Mouse (Mus musculus): ENCODE measurements around the gene Slc38a3.

The Slc38a3 gene

DNA sequence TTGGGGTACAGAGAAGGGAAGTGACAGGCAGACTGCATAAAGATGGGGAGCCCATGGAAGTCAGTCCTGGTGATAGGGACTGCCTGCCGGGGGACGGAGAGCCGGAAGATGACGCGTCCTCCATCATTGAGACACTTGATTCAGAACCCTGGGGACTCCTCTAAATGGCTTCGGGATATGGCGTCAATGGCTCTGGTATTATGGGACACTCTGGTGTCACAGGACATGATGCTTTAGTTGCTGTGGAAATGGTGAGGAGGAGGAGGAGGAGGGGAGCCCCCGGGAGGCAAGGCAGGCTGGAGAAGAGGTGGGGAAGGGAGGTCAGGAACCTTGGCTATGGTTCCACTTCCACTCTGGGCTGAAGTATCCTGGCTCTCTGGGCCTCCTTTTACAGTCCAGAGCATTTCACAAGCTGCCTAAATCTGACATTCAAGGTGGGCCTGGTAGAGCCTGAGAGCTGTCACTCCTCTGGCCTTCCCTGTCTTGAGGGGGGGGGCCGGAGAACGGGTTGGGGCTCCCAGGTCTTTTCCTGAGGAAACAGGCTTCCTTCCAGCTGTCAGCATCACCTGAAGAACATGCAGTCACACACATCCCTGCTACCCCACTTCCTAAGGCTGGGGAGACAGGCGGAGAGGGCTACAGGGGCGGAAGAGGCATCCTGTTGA is 26.2 kb upstream of the Slc38a3 start:
- DNase-seq (ENCODE audit: low spot score in 2 of 2) = no peak

GRCm38 (mm10) chr9:107694627-107695026 is 25.3 kb upstream of the Slc38a3 start:
- DNase-seq (ENCODE audit: low spot score in 2 of 2) = no peak

- no peak for DNase-seq (ENCODE audit: low spot score in 2 of 2)
These were observed 24.2 kb upstream of the Slc38a3 start for GRCm38 (mm10) chr9:107693433-107693987.

GRCm38 (mm10) chr9:107692785-107693184 is 23.5 kb upstream of the Slc38a3 start:
- no peak for DNase-seq (ENCODE audit: low spot score in 2 of 2)

GRCm38 (mm10) chr9:107690391-107690790 is 21.1 kb upstream of the Slc38a3 start:
- no peak for DNase-seq (ENCODE audit: low spot score in 2 of 2)

- DNase-seq (ENCODE audit: low spot score in 2 of 2) = no peak
These were observed 19.6 kb upstream of the Slc38a3 start for GRCm38 (mm10) chr9:107688939-107689338.

DNA sequence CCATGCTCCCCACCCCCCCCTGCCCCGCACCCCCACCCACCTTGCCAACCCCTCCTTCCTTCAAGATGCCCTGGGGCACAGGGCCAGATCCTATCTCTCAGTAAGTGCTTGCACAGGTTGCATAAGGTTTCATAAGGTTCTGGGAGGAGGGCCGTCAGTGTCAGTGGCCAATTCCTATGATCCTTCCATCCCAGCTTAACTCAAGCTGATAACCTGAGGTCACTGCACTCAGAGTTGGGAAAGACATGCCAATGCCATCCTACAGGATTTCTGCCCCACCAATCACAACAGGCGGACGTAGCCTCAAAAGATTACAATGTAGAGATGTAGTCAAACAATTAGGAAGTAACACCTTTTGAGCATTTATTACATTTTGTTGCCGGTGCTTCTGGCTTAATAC is 19.1 kb upstream of the Slc38a3 start:
- no peak for DNase-seq (ENCODE audit: low spot score in 2 of 2)

GRCm38 (mm10) chr9:107685231-107685981 is 16.1 kb upstream of the Slc38a3 start:
- peak in 1 of 2 experiments; percentile 19 for DNase-seq (ENCODE audit: low spot score in 2 of 2)

GRCm38 (mm10) chr9:107682405-107682804 is 13.1 kb upstream of the Slc38a3 start:
- no peak for DNase-seq (ENCODE audit: low spot score in 2 of 2)

DNA sequence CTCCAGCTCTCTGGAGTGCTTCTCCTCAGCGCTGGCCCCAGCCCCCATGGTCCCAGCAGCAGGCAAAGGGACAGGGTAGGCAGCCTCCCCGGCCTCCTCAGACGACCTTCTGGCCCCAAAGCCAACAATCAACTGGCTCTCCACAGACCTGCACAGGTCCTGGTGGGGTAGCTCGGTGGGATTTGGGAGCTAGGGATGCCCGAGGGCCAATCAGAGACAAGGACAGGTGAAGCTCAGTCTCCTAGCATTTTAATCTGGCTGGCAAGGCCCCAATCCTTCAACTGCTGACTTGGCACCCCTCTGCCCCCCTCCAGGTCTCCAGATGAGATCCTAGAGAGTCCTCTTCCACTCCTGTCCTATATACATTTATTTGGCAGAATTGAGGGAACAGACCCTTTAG is 10.2 kb upstream of the Slc38a3 start, which contains the start of gene Gnat1:
Gnat1 (minus strand) TSS at position 212 of the 400 bp plus-strand sequence.
- DNase-seq (ENCODE audit: low spot score in 2 of 2) = no peak

DNA sequence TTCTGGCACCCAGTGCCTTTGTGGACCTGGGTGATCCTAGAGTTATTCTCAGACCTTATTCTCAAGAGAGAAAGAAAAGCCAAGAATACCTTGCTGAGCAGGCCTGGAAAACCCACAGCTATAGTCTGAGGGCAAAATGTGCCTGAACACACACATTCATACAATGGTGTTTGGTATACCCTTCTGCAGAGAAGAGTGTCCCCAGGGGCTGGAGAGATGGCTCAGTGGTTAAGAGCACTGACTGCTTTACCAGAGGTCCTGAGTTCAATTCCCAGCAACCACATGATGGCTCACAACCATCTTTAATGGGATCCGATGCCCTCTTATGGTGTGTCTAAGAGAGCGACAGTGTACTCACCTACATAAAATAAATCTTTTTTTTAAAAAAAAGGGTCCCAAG is 9.5 kb upstream of the Slc38a3 start:
- DNase-seq (ENCODE audit: low spot score in 2 of 2) = no peak

GRCm38 (mm10) chr9:107677819-107678526 is 8.6 kb upstream of the Slc38a3 start:
- DNase-seq (ENCODE audit: low spot score in 2 of 2) = peak; percentile 56 to 64

GRCm38 (mm10) chr9:107677091-107677784 is 7.9 kb upstream of the Slc38a3 start:
- peak; percentile 33 to 47 for DNase-seq (ENCODE audit: low spot score in 2 of 2)

DNA sequence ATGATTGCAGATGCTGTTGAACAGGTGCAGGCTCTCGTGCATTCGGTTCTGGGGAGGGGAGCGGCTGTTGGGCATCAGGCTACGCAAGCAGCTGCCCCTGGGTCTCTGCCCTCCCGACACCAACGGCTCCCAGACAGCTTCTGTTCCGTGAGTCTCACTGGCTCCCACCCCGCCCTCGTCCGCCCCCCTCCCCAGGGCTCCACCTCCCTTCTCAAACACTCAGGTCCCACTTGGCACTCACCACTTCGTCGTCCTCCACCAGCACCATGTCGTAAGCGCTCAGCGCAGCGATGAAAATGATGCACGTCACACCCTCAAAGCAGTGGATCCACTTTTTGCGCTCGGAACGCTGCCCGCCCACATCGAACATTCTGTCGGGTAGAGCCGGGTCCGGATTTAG is 7.0 kb upstream of the Slc38a3 start:
- no peak for DNase-seq (ENCODE audit: low spot score in 2 of 2)

- DNase-seq (ENCODE audit: low spot score in 2 of 2) = peak; percentile 22 to 32
These were observed 6.5 kb upstream of the Slc38a3 start for GRCm38 (mm10) chr9:107675671-107676301.

GRCm38 (mm10) chr9:107674609-107675429 is 5.5 kb upstream of the Slc38a3 start:
- DNase-seq (ENCODE audit: low spot score in 2 of 2) = no peak

- DNase-seq (ENCODE audit: low spot score in 2 of 2) = no peak
These were observed 929 bp upstream of the Slc38a3 start for GRCm38 (mm10) chr9:107670259-107670658.

DNA sequence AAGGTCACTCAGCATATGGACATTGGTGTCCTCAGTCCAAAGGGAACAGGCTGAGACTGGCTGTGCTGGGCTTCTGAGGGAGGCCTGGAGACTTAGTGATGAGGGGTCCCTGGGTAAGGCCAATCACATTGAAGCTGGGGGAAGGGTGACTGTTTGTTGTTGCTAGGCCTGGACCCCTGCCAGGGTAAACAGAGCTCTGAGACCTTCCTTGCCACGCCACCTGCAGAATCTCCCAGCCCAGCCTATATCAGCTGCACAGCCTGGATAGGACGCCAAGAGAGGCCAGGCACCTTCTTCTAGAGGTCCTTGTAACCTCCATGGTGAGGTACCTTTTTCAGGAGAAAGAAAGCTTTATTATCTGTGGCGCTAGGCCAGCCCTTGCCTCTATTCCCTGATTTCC is 414 bp downstream of the Slc38a3 start:
- no peak for DNase-seq (ENCODE audit: low spot score in 2 of 2)

DNA sequence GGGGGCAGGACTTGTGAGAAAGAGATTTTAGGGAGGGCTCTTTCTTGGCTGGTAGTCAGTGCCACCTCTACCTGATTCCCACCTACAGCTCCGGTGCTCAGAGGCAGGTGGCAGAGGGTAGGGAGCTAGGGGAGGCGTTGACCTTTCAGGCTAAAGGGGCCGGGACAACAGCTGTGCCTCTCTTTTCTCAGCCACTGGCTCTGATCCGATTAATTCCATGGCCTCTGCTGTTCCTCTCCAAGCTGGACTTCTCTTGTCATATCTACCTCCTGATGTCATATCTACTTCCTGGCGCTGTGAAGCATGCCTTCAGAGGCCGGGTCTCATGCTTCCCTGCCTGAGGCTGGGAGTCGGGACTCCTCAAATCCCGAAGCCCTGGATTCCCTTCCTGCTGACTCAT is 1.3 kb downstream of the Slc38a3 start:
- DNase-seq (ENCODE audit: low spot score in 2 of 2) = no peak

- no peak for DNase-seq (ENCODE audit: low spot score in 2 of 2)
These were observed 2.1 kb downstream of the Slc38a3 start for GRCm38 (mm10) chr9:107667219-107667618.

All from spleen, postnatal 36 days (tissue).